Mouse (Mus musculus): ENCODE data around the gene Rabepk. TPM values are rescaled to one million over a fixed set of nuclear protein-coding genes. Genes with fewer than 3 reads are reported as not detected.

The Rabepk gene
- polyA plus RNA-seq, 1 experiment from 2014 or later = 34.2 TPM

GRCm38 (mm10) chr2:34774493-34774892 lies 25.2 kb downstream of the Rabepk start:
- Histone ChIP-seq H3K27me3 (ENCODE audit: control insufficient read depth, insufficient read depth, low read length) (no peaks in the 10 kb centered on the region), H3K27ac (ENCODE audit: low read depth, low read length) (no peak overlapping the region), H3K9ac (ENCODE audit: low read length) (no peak overlapping the region), H3K4me1 (ENCODE audit: control insufficient read depth, insufficient read depth, low read length) (peaks cover 46% of the 10 kb centered on the region), H3K36me3 (ENCODE audit: control insufficient read depth, insufficient read depth, low read length) (peaks cover 28% of the 10 kb centered on the region), H3K9me3 (ENCODE audit: control insufficient read depth, low read length) (no peaks in the 10 kb centered on the region), H3K4me2 (ENCODE audit: low read depth) (peak overlapping the region; percentile 44), H3K4me3 (ENCODE audit: low read depth, low read length) (peak overlapping the region; percentile 100; the same call in 1 of the 2 replicates)
- WGBS = 95% methylated on average over 6 of the region's 6 CpGs
- no peak for ATAC-seq (ENCODE audit: insufficient read depth, low FRiP score, low TSS enrichment)
- no peak for DNase-seq (ENCODE audit: low spot score)

- no peak overlapping the region for H3K27ac ChIP-seq (ENCODE audit: low read depth, low read length)
- no peak for ATAC-seq (ENCODE audit: insufficient read depth, low FRiP score, low TSS enrichment)
- no peak for DNase-seq (ENCODE audit: low spot score)
- peak overlapping the region; percentile 44 for H3K4me2 ChIP-seq (ENCODE audit: low read depth)
- no peaks in the 10 kb centered on the region for H3K27me3 ChIP-seq (ENCODE audit: control insufficient read depth, insufficient read depth, low read length)
- 92% methylated on average over 4 of the region's 4 CpGs for WGBS
- no peaks in the 10 kb centered on the region for H3K9me3 ChIP-seq (ENCODE audit: control insufficient read depth, low read length)
- H3K4me1 ChIP-seq (ENCODE audit: control insufficient read depth, insufficient read depth, low read length) = peaks cover 46% of the 10 kb centered on the region
- H3K9ac ChIP-seq (ENCODE audit: low read length) = no peak overlapping the region
- peak overlapping the region; percentile 100 for H3K4me3 ChIP-seq (ENCODE audit: low read depth, low read length)
- peaks cover 24% of the 10 kb centered on the region for H3K36me3 ChIP-seq (ENCODE audit: control insufficient read depth, insufficient read depth, low read length)
Observed at GRCm38 (mm10) chr2:34773673-34774072, 26.0 kb downstream of the Rabepk start.

- Histone ChIP-seq H3K27ac (ENCODE audit: low read depth, low read length) (peak overlapping the region; percentile 87), H3K9me3 (ENCODE audit: control insufficient read depth, low read length) (no peaks in the 10 kb centered on the region), H3K4me2 (ENCODE audit: low read depth) (peak overlapping the region; percentile 44), H3K9ac (ENCODE audit: low read length) (peak overlapping the region; percentile 99), H3K36me3 (ENCODE audit: control insufficient read depth, insufficient read depth, low read length) (peaks cover 24% of the 10 kb centered on the region), H3K4me3 (ENCODE audit: low read depth, low read length) (peak overlapping the region; percentile 100), H3K4me1 (ENCODE audit: control insufficient read depth, insufficient read depth, low read length) (peaks cover 46% of the 10 kb centered on the region), H3K27me3 (ENCODE audit: control insufficient read depth, insufficient read depth, low read length) (no peaks in the 10 kb centered on the region)
- DNase-seq (ENCODE audit: low spot score) = no peak
- peak; percentile 35 for ATAC-seq (ENCODE audit: insufficient read depth, low FRiP score, low TSS enrichment)
- WGBS = 5% methylated on average over 50 of the region's 50 CpGs
Observed at GRCm38 (mm10) chr2:34772252-34773235, 27.2 kb downstream of the Rabepk start.

- Histone ChIP-seq H3K27me3 (ENCODE audit: control insufficient read depth, insufficient read depth, low read length) (no peaks in the 10 kb centered on the region), H3K9me3 (ENCODE audit: control insufficient read depth, low read length) (no peaks in the 10 kb centered on the region), H3K4me1 (ENCODE audit: control insufficient read depth, insufficient read depth, low read length) (peaks cover 39% of the 10 kb centered on the region), H3K36me3 (ENCODE audit: control insufficient read depth, insufficient read depth, low read length) (peaks cover 20% of the 10 kb centered on the region), H3K4me2 (ENCODE audit: low read depth) (peak within 1 kb of the TSS; percentile 64), H3K27ac (ENCODE audit: low read depth, low read length) (peak within 1 kb of the TSS; percentile 93), H3K9ac (ENCODE audit: low read length) (peak within 1 kb of the TSS; percentile 99), H3K4me3 (ENCODE audit: low read depth, low read length) (peak within 1 kb of the TSS; percentile 100)
- under 1% methylated on average over 60 of the region's 60 CpGs for WGBS
- DNase-seq (ENCODE audit: low spot score) = peak; percentile 99
- peak; percentile 99 for ATAC-seq (ENCODE audit: insufficient read depth, low FRiP score, low TSS enrichment)
Observed at GRCm38 (mm10) chr2:34771368-34772226, 28.1 kb downstream of the Rabepk start, which contains the start of gene Hspa5. Gene Hspa5 (plus strand): TSS chr2:34771970.

- Histone ChIP-seq H3K27ac (ENCODE audit: low read depth, low read length) (peak overlapping the region; percentile 93), H3K36me3 (ENCODE audit: control insufficient read depth, insufficient read depth, low read length) (peaks cover 18% of the 10 kb centered on the region), H3K9me3 (ENCODE audit: control insufficient read depth, low read length) (no peaks in the 10 kb centered on the region), H3K9ac (ENCODE audit: low read length) (peak overlapping the region; percentile 97), H3K4me2 (ENCODE audit: low read depth) (peak overlapping the region; percentile 64), H3K27me3 (ENCODE audit: control insufficient read depth, insufficient read depth, low read length) (no peaks in the 10 kb centered on the region), H3K4me1 (ENCODE audit: control insufficient read depth, insufficient read depth, low read length) (peaks cover 34% of the 10 kb centered on the region), H3K4me3 (ENCODE audit: low read depth, low read length) (peak overlapping the region; percentile 100)
- 5% methylated on average over 6 of the region's 6 CpGs for WGBS
- ATAC-seq (ENCODE audit: insufficient read depth, low FRiP score, low TSS enrichment) (no peak), DNase-seq (ENCODE audit: low spot score) (no peak)
Observed at GRCm38 (mm10) chr2:34770951-34771350, 28.8 kb downstream of the Rabepk start.

GRCm38 (mm10) chr2:34770049-34770448 lies 29.7 kb downstream of the Rabepk start:
- H3K36me3 ChIP-seq (ENCODE audit: control insufficient read depth, insufficient read depth, low read length) = peaks cover 14% of the 10 kb centered on the region
- H3K27ac ChIP-seq (ENCODE audit: low read depth, low read length) = no peak overlapping the region
- no peak overlapping the region; the same call in 1 of the 2 replicates for H3K9ac ChIP-seq (ENCODE audit: low read length)
- H3K9me3 ChIP-seq (ENCODE audit: control insufficient read depth, low read length) = no peaks in the 10 kb centered on the region
- DNase-seq (ENCODE audit: low spot score) (no peak), ATAC-seq (ENCODE audit: insufficient read depth, low FRiP score, low TSS enrichment) (no peak)
- H3K4me1 ChIP-seq (ENCODE audit: control insufficient read depth, insufficient read depth, low read length) = peaks cover 25% of the 10 kb centered on the region
- peak overlapping the region; percentile 64; the same call in 1 of the 2 replicates for H3K4me2 ChIP-seq (ENCODE audit: low read depth)
- no peaks in the 10 kb centered on the region for H3K27me3 ChIP-seq (ENCODE audit: control insufficient read depth, insufficient read depth, low read length)
- 91% methylated on average over 2 of the region's 2 CpGs for WGBS
- H3K4me3 ChIP-seq (ENCODE audit: low read depth, low read length) = peak overlapping the region; percentile 100; the same call in 1 of the 2 replicates

GRCm38 (mm10) chr2:34764801-34765200 lies 34.9 kb downstream of the Rabepk start:
- 55% methylated on average over 12 of the region's 12 CpGs for WGBS
- H3K9me3 ChIP-seq (ENCODE audit: control insufficient read depth, low read length) = no peaks in the 10 kb centered on the region
- H3K27me3 ChIP-seq (ENCODE audit: control insufficient read depth, insufficient read depth, low read length) = no peaks in the 10 kb centered on the region
- H3K4me2 ChIP-seq (ENCODE audit: low read depth) = no peak overlapping the region
- H3K4me3 ChIP-seq (ENCODE audit: low read depth, low read length) = no peak overlapping the region
- no peaks in the 10 kb centered on the region for H3K36me3 ChIP-seq (ENCODE audit: control insufficient read depth, insufficient read depth, low read length)
- DNase-seq (ENCODE audit: low spot score) = no peak
- ATAC-seq (ENCODE audit: insufficient read depth, low FRiP score, low TSS enrichment) = no peak
- H3K9ac ChIP-seq (ENCODE audit: low read length) = no peak overlapping the region
- H3K4me1 ChIP-seq (ENCODE audit: control insufficient read depth, insufficient read depth, low read length) = no peaks in the 10 kb centered on the region
- no peak overlapping the region for H3K27ac ChIP-seq (ENCODE audit: low read depth, low read length)

GRCm38 (mm10) chr2:34762872-34763271 lies 36.8 kb downstream of the Rabepk start:
- Histone ChIP-seq H3K4me1 (ENCODE audit: control insufficient read depth, insufficient read depth, low read length) (no peaks in the 10 kb centered on the region), H3K9me3 (ENCODE audit: control insufficient read depth, low read length) (no peaks in the 10 kb centered on the region), H3K36me3 (ENCODE audit: control insufficient read depth, insufficient read depth, low read length) (no peaks in the 10 kb centered on the region), H3K9ac (ENCODE audit: low read length) (no peak overlapping the region), H3K27ac (ENCODE audit: low read depth, low read length) (no peak overlapping the region), H3K4me2 (ENCODE audit: low read depth) (no peak overlapping the region), H3K4me3 (ENCODE audit: low read depth, low read length) (no peak overlapping the region), H3K27me3 (ENCODE audit: control insufficient read depth, insufficient read depth, low read length) (no peaks in the 10 kb centered on the region)
- WGBS = 74% methylated on average over 2 of the region's 2 CpGs
- DNase-seq (ENCODE audit: low spot score) (no peak), ATAC-seq (ENCODE audit: insufficient read depth, low FRiP score, low TSS enrichment) (no peak)

Data from neural tube, embryonic 11.5 days (tissue).